Mouse (Mus musculus): ENCODE results near the gene Snx15.
"Not testable (repeated sequence)": the region's sequence is repeated elsewhere in the genome, so short reads cannot be mapped to it uniquely, and the experiment has no call there.

The Snx15 gene

DNA sequence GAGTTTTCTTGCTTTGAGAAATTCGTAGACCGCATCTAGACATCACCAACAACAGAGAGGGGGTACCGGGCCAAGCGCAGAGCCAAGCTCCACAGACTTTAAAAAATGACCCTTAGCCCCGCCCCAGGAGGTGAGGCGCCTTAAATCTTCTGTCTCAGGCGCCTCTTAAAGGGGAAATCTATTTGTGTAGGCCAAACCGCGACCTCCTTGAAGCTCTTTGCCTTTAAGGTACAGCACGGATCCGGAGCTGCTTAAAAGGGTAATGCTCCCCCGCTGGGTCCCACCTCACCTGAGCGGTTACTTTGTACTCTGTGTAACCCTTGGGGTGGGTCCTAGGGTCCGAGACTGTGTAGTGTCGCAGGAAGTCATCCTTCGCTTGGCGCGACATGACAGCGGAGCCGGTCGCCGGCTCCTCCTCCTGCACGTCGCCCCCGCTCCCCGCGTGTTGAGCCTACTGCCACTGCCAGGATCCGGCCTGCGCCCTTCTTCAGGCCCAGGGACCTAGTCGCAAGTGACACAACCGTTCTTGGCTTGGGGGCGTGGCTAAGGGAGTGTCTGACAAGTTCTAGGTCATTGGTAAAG, at the start of gene Snx15:
Snx15 (minus strand) TSS at position 545 of the 582 bp plus-strand sequence.
- peak; percentile 98 for DNase-seq (ENCODE audit: low read depth, low spot score)

DNA sequence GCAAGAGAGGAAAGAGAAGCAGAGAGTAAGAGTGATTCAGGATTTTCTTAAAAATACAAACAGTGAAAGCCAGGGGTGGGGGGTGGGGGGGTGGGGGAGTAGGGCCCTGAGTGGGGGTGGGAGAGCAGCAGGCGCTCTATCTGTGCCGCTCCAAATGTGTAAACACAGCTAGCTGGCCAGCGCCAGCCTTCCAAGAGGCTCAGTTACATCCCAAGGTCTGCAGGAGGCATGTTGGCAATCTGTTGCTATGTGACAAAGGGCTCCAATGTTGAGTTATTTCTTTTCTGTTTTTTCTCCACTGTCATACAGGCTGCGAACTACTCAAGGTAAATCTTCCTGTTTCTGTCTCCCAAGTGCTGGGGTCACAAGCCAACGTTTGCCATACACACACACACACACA, 46.7 kb upstream of the Snx15 start:
- no peak for DNase-seq (ENCODE audit: low read depth, low spot score)

DNA sequence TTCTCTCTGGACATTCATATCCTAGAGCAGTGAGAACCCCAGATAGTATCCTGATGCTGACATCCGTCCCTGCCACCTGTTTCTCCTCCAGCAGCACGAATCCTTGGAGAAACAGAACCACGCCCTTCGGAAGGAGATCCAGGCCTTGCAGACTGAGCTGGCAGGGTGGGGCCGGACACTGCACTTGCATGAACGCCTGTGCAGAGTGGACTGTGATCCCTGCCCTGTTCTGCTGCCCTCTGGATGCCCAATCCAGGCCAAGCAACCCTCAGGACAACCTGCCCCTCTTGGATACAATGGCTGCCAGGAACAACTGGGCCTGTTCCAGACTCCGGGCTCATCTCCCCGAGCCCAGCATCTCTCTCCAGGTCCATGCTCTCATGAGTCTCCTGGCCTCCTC, 43.1 kb upstream of the Snx15 start:
- no peak for DNase-seq (ENCODE audit: low read depth, low spot score)

DNA sequence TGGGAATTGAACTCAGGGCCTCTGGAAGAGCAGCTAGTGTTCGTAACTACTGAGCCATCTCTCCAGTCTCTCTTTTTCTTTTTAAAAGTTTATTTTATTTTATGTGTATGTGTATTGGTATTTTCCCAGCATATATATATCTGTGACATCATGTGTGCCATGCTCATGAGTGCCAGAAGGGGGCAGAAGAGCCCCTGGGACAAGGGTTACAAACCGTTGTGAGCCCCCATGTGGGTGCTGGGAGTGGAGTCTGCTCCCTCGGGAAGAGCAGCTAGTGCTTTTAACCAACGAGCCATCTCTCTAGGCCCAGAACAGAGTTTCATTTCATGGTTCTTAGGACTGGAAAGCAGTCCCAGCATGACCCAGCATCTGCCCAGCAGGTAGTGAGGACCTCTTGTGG, 38.6 kb upstream of the Snx15 start:
- peak; percentile 9 for DNase-seq (ENCODE audit: low read depth, low spot score)

DNA sequence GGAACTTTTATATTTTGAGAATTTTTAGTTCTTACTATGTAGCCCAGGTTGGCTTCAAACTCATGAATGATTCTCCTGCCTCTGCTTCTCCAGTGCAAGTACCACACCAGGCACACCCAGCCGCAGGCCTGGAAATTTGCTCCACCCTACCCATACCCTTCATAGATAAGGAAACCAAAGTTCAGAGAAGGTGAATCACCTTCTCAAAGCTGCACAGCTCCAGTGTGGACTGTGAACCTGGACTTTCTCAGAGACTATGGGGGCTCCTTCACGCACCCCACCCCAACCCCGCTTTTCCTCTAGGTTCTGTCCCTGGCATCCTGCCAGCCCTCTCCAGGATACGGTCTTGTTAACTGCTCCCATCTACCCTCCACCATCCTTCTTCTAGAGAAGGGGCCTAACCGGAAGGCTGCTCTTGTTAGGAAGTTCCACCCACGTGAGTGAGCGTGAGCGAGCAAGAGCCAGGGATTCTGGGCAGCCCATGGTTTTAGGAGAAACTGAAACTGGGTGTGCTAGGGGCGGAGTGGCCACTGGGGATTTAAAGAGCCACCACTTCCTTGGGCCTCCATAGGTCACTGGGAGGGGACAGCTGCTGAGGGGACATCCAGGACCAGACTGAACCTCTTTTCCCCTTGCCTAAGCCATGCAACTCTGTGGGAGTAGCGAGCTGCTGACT, 35.9 kb upstream of the Snx15 start:
- DNase-seq (ENCODE audit: low read depth, low spot score) = no peak

DNA sequence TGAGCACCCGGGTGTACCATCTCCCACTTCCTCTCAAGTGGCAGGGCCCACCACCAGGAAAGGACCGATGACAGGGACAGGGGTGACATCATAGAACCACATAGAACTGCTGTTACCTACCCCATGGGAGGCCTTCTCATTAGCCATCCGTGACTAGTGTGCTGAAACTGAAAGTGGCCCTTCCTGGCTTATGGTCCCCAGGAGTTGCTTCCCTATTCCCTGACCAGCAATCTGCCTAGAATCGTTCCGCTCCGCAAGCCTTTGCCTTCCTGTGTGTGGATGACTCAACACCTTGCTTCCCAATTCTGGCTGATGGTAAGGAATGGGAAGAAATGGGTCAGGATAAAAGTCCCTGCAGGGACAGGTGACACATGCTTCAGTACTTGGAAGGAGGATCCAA, 29.1 kb upstream of the Snx15 start:
- no peak for DNase-seq (ENCODE audit: low read depth, low spot score)

DNA sequence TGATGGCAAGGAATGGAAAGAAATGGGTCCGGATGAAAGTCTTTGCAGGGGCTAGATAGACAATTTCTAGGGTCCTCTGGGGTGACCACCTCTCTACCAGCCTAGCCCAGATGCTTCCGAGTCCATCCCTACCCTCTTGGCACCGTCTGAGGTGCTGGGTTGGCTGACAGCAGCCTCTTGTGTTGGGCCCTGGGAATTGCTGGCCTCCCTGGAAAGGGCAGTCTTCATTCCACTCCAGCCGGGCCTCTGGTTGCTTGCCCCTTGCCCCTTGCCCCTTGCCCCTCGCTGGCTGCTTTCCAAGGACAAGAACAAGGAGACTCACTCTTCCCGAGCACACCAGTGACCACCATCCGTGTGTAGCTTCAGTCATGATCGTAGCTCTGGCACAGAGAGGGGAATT, 28.3 kb upstream of the Snx15 start:
- DNase-seq (ENCODE audit: low read depth, low spot score) = no peak

DNA sequence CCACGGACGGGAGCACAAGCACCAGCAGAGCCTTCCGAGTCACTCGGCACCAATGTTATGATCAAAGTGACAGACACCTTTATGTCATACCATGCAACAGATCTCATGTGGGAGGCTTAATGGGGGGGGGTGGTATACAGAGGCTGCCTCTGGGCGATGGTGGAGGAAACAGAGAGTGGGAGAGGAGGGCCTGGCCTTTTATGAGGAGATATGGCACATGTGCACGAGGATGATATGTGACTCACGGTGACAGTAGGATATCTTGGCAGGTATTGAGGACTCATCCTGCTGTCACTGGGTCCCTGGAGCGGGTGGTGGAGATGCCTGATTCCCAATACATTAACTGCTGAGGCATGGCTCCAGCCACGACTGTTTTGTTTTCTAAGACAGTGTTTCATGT, 27.1 kb upstream of the Snx15 start:
- DNase-seq (ENCODE audit: low read depth, low spot score) = no peak

DNA sequence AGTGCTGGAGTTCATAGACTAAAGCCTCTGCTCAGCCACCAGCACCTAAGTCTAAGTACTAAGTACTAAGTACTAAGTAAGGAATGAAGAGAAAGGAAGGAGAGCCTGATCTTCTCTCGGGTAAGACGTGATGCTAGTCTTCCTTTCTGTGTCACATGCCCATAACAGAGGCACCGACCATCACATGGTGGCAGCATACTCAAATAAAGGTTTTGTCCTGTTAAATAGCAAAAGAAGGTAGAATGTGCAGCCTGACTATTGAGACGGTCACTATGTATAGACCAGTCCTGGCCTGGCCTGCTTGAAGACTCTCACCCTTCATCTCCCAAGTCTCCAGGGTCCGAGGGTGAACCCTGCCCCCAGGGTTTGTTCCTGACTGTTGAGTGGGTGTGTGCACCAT, 16.7 kb upstream of the Snx15 start:
- no peak for DNase-seq (ENCODE audit: low read depth, low spot score)

DNA sequence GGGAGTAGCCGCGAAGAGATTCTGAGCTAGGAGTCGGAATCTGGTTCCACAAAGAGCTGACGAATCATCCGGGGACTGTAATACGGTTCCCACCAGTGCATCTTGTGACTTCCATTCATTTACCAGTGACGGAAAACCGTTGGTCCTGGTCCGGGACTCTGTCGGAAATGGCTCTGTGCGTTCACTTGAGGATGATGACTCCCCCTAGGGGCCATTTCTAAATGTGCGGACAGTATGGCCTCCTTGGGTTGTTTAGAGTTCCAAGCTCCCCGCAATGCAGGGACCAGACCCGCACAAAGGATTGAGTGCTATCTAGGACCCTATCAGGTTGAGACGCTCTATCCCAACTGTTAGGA, 13.3 kb upstream of the Snx15 start, which contains the start of gene Arl2:
Arl2 (minus strand) TSS at position 155 of the 356 bp plus-strand sequence.
- peak; percentile 91 for DNase-seq (ENCODE audit: low read depth, low spot score)

DNA sequence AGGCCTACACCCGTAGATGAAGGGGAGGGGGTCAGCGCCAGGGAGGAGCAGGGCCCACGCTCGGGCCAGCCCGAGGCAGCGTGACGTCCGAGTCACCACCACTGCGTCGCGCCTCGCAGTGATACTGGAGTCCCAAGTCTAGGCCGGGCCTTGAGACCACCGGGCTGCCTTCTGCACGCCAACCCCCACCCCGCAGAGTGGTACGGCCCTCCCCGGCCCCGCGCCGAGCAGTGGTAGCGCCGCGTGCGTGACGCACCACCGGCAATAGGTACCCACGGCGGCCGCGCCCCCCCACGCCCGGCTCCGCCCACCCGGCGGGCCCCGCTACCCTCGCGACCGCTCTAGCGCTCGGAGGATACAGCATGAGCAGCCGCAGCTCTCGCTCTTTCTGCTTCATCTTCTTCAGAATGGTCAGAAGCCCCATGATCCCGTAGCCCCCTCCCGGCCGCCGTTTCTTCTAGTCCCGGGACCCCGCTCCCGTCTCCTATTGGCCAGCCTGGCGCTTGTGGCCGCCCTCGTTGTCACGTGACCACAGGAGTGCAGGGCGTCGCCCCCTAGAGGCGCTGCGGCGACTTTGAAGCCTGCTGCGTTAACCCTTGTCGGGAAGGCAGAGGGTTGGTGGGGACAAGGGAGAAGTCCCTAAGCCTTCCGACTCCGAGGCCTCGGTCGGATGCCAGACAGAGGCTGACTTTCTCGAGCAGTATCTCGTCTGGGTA, 12.7 kb upstream of the Snx15 start, which contains the start of gene Batf2:
Batf2 (plus strand) TSS at position 306 of the 716 bp plus-strand sequence.
- peak; percentile 97 for DNase-seq (ENCODE audit: low read depth, low spot score)

DNA sequence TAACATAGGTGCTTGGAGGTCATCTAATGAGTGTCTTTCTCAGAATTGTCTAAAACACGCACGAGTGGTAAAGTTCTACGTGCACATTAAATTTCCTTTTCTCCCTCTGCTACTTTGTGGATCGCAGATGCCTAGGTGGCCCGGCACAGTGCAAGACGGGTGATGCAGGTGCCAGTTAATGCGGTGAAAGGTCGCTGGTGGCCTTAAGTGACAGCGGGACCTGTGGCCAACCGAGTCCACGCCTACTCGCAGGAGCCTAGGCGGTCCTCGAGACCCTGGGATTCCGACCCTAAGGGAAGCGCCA, 12.2 kb upstream of the Snx15 start:
- no peak for DNase-seq (ENCODE audit: low read depth, low spot score)

DNA sequence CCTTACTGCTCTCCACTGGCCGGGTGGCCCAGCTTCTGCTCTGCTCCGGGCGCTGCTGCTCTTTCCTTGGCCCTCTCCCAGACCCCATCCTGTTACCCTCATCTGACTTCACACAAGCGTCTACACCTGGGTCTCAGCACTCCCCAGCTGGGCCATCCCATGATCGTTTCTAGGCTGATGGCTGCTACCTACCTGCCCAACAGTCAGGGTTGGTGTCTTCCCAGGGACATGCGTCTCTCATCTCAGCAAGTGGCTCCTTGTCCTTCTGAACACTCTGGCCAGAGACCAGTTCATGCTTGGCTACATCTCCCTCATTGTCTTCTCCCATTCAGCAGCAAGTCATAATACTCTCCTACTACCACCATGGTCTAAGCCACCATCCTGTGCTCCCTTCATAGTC, 11.6 kb upstream of the Snx15 start:
- DNase-seq (ENCODE audit: low read depth, low spot score) = no peak

DNA sequence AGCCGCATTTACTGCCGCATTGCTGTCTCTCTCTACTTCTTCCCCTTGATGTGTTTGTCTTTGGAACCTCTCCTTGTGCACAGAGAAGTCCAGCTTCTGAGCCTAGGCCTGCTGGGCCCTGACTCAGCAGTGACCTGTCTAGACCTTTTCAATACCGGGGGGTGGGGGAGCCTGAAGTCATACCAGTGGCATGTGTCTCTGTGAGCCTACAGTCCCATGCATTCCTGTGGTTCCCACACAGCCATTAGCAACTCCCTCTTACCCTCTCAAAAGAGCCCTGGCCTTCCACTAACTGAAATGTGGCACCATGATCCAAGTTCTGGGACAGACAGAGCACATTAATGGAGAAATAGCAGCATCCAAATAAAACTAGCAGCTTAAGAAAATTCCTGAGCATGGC, 8.3 kb upstream of the Snx15 start:
- DNase-seq (ENCODE audit: low read depth, low spot score) = no peak

DNA sequence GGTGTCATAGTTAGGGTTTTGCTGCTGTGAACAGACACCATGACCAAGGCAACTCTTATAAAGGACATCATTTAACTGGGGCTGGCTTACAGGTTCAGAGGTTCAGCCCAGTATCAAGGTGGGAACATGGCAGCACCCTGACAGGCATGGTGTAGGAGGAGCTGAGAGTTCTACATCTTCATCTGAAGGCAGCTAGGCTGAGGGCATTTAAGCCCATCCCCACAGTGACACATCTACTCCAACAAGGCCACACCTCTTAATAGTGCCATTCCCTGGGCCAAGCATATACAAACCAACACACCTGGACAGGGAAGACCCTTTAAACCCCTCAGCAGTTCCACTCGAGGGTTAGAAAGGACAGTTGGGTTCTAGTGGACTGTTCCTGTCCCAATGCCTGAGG, 5.1 kb upstream of the Snx15 start:
- DNase-seq (ENCODE audit: low read depth, low spot score) = not testable (repeated sequence)

DNA sequence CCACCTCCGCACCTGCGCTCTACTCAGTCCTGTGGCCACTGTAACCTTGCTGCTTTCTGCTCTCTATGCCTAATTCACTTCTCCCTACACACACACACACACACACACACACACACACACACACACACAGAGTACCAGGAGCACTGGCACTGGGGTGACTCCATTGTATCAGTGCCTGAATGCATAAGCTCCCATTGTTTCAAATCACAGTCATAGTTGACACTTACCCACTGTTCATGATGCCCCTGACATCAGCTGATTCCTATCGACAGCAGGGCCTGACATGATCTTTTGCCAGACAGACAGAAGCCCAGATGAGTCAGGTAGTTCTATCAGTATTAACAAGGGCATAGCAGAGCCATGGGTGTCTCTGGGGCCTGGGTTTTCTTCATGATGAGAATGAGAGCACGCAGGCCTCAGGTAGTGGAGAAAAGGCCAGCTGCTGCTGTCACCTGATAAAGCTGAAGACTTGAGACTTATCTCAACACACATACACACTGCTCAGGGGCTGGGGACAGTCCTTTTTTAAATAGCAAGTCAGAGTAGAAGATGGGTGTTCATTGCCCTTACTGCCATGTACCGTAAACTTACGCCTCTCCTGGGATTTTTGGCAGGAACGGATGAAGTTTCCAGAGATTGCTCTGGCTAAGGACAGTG, 4.2 kb upstream of the Snx15 start:
- DNase-seq (ENCODE audit: low read depth, low spot score) = no peak

DNA sequence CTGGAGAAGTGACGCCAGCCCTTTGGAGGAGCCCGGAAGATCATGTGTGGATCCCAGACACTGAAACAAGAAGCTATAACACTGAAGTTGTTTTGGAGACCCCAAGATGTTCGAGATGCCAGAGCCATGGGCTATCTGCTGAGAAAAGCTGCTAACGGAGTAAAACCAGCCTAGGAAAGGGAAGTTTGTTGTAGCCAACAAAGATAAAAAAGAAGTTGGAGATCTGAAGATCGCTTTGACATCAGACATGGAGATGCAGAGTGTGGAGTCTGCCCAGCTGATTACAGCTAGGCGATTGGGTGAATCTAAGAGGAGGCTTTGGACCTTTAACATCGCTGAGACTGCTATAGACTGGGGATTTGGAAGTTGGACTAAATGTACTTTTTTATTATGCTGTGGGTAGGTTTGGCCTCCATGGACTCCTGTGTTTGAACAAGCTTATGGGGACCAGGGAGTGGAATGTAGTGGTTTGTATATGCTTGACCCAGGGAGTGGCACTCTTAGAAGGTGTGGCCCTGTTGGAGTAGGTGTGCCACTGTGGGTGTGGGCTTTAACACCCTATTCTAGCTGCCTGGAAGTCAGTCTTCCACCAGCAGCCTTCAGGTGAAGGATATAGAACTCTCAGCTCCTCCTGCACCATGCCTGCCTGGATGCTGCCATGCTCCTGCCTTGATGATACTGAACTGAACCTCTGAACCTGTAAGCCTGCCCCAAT, 2.5 kb upstream of the Snx15 start:
- DNase-seq (ENCODE audit: low read depth, low spot score) = not testable (repeated sequence)

DNA sequence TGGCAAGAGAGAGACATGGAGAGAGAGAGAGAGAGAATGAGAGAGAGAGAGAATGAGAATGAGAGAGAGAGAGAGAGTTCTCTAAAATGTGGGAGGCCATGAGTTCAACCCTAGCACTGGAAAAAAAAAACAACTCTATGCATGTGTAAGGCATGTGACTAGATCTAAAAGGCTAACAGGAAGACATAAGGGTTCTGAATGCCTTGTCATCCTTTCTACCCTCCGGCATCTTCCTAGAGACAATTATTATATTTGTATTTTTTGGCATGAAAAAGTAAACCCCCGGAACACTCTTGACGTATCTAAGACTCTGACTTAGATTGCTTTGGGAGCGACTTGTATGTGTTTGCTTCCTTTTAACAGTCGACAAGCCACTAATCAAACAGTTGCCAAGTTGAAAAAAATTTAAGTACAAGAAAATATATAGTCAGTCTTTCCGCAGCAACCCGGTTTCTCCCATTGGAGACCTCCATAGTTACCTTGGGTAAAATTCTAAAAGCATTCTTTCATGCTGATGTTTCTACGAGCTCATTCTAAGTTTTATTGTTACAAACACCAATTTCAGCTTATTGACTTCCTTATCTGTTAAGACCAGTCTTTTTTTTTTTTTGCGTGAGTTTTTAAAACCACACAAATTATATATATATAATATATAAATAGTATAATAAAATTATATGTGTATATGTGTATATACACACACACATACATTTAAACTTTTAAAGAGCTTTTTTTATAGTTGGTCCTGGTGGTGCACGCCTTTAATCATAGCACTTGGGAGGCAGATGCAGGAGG, 1.1 kb downstream of the Snx15 start:
- DNase-seq (ENCODE audit: low read depth, low spot score) = no peak

DNA sequence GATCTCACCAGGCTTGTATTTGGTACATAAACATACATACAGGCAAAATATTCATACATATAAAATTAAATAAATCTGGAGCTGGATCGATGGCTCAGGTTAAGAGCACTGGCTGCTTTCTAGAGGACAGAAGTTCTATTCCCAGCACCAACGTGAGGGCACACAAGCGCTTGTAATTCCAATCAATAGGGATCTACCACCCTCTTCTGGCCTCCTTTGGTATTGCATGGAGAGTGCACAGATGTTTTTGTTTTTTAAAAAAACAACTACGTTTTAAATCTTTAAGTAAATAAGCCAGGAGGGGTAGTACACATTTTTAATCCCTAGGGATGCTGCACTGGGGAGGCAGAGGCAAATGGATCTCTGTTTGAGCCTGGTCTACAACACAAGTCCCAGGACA, 1.8 kb downstream of the Snx15 start:
- DNase-seq (ENCODE audit: low read depth, low spot score) = peak; percentile 83

DNA sequence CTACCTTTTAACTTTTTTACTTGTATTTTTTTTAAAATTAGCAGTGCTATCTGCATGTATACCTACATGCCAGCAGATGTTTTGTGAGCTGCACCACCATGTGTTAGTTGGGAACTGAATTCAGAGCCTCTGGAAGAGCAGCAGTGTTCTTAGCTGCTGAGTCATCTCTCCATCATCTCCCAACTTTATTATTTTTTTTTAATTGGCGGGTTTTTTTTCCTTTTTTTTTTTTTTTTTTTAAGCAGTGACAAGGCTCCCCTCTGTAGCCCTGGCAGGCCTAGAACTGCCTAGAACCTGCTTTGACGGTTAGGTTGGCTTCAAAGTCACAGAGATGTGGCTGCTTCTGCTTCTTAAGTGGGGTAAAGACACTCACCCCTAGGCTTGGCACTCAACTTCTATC, 3.2 kb downstream of the Snx15 start:
- no peak for DNase-seq (ENCODE audit: low read depth, low spot score)

DNA sequence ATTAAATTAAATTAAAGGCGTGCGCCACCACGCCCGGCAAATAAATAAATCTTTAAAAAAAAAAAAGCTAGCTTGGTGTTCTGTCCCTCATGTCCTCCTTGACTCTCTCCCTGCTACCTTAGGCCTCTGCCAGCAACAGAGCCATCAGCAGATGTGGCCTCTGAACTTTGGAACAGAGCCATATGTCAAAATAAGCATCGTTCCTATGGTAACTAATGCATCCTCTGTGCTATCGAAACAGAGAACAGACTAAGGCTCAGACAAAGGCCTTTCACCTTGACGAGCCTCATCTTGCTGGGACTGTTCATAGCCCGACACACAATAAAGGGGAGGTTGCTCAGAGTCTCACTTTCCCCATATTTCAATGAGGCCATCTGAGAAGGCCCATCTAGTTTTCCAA, 4.8 kb downstream of the Snx15 start:
- DNase-seq (ENCODE audit: low read depth, low spot score) = no peak
